Mouse (Mus musculus) thymus, postnatal 36 days (tissue): Measurements from ENCODE around the gene Orai1.

Experiments used
- DNase-seq, 2 experiments: peaks; one replicate each; pipeline ENCODE4 v3.0.0; 2022; ENCODE audit warnings: mixed read lengths in 2 of 2

Orai1 gene

GRCm38 (mm10) chr5:122997205-122998204, 17.4 kb upstream of the Orai1 start:
- no peak for DNase-seq

- no peak for DNase-seq
These were observed 14.0 kb upstream of the Orai1 start for GRCm38 (mm10) chr5:123000901-123001300.

GRCm38 (mm10) chr5:123005716-123006592, 8.9 kb upstream of the Orai1 start:
- DNase-seq, result no peak

DNA sequence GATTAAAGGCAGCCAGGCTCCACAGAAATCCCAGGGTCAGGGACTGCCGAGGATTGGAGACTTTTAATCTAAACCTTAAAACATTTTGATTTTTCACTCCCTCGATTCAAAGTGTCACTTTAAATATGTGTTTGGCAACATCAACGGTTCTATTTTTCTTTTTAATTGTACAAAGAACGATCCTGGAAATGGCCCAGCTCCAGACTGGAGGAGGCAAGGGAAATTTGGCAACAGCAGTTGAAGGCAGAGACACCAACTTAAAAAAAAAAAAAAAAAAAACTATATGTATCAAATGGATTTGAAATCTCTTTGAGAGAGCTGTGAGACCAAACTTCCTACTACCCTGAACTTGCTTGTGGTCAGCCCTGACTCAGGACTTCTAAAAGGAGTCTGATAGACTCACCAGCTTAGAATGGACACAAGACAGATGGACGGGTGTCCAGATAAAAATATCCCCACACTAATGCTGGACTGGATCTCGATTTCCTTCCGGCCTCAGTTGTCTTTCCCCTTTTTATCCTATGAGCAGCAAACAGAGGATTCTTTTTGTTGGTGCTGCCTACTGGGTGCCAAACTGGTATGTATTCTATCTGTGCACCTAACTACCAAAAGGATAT, 5.9 kb upstream of the Orai1 start:
- no peak for DNase-seq

DNA sequence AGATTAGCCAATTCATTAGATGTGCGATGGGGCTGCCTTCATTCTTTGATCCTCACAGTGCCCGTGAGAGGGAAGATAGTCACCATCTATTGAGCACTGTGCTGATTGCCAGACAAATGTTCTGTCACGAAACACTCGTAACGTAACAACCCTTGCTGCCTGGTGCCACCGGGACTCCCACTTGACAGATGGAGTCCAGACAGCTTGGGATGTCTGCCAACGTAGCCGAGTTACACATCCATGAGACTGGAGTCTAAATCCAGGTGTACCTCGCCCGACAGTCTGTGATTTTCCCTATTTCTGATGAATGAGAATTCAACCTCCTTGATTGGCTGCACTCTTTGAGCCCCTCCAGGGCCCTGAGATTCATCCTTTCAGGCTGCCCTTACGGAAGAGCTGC, 5.0 kb upstream of the Orai1 start:
- DNase-seq, result no peak

- DNase-seq, result peak in 1 of 2 experiments; percentile 27
These were observed 4.1 kb upstream of the Orai1 start for GRCm38 (mm10) chr5:123010806-123011205.

DNA sequence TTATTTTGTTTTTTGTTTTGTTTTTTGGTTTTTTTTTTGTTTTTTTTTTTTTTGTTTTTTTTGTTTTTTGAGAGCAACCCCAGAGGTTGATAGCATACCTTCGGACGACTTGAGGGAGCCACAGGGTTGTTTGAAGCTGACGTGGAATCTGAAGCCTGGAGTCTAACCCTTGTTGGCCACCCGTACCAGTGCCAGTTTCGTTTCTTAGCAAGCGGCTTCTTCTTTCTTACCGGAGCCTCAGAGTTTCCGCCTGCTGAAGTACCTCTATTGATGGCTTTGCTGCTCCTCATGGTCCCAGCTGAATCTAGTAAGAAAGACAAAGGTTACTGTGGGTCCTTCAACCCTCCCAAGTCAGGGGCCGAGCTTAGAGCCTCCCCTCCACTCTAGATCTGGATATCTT, 3.2 kb upstream of the Orai1 start:
- DNase-seq, result no peak

DNA sequence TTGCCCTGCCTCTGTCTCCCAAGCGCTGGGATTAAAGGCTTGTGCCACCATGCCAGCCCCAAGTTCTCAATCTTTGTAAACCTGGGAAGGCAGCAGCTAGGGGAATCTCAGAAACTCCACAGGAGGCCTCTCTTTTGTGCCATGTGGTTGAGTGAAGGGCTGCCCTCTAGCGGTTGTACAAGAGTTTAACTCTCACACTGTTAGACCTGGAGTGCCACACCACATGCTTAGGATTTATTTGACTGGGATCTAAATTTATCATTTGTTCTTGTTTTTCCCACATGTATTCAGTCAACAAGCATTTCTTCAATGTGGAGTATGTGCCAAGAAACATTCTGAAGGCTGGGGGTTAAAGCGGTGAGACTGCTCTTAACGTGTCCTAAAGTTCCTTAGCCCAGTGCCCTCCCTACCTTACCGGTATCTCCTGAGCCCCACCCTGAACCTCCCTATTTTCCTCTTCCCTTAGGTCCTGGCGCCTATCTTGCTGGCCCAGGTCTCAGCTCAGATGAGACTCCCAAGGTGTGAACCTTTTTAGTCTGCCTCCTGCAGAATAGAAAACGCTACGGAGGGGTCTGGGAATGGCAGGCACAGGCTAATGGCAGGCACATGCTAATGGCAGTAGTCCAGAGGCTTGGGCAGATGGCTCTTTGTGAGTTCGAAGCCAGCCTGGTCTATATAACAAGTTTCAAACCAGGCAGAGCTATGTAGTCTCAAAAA, 1.1 kb upstream of the Orai1 start:
- peak; percentile 58 to 63 for DNase-seq

- peak in 1 of 2 experiments; percentile 43 for DNase-seq
These were observed 1.0 kb downstream of the Orai1 start for GRCm38 (mm10) chr5:123015915-123016314.

DNA sequence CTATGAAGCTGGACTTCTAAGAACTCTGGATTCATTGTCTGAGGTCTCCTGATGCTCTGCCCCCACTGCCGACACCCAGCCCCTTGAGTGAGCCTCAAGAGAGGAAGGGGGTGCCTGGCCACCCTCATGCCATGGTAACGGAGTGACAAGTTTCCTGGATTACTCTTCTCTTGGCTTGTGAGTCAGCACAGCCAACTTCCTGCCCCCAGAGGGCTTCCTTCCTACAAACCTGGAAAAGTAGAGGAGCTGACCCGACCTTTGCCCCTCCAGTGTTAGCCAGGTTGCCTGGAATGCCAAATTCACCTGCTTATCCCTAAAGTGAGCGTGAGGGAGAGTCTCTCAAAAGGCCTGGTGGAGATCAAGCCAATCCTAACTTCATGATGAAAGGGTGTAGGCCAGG, 2.6 kb downstream of the Orai1 start:
- peak in 1 of 2 experiments; percentile 24 for DNase-seq

DNA sequence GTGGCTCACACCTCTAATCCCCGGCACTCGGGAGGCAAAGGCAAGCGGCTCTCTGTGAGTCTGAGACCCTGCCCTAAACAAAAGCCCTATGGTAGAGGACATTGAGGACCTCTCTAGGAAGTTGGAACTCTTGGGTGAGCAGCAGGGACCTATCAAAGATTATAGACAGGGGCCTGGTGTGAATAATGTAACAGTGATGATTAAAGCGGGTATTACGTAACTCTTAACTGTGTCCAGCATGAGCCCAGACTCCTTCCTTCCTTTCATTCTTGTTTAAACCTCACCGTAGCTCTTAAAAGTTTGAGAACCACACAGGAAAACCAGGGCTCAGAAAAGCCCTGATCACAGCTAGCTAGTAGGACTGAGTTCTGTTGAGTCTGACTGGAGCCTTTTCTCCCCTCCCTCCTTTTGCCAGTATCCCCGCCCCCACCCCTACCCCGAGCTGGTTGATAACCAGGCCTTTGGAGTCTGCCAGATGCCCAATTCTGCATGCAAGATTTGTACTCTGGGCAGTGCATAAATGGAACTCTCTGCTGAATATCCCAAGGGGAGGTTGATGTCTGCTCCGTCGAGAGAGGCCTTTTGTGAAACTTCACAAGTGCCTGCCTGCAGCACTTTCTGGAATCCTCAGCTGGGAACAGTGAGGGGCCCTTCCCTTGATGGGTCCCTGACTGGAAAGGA, 4.6 kb downstream of the Orai1 start:
- no peak for DNase-seq

DNA sequence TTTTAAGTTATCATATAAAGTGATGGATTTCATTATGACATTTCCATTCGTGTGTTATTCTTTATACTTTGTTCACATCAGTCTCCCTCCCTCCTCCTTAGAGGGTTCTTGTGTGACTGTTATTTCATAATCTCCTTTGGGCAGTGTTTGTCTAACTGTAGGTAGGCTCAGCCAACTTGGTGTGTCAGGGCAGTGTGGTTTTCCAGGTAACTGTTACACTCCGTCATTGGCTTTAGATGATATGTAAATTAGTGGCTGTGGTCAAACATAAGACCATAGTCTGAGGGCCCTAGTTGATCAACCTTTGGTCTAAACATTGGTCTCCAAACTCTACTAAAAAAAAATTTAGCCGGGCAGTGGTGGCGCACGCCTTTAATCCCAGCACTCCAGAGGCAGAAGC, 5.6 kb downstream of the Orai1 start:
- DNase-seq, result no peak

- DNase-seq, result no peak
These were observed 6.6 kb downstream of the Orai1 start for GRCm38 (mm10) chr5:123021438-123021837.

GRCm38 (mm10) chr5:123023049-123023448, 8.2 kb downstream of the Orai1 start:
- no peak for DNase-seq

DNA sequence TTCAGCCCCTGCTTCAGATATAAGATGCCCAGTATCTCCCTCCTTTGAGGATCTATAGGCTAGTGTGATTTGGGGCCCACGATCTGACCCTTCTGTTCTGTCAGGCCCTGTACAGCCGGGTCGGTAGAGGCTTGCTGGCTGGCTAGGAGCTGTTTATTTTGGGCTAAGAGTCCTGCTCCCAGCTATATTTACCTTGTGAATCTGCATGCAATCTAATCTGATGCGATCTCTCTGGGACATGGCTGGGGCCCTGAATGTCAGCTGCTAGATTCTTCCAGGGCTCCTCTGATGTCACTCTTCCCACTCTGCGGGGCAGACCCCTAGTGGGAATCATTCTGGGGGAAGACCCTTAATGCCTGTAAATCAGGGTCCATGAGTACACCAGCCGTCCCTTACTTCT, 9.4 kb downstream of the Orai1 start:
- no peak for DNase-seq

GRCm38 (mm10) chr5:123024965-123025573, 10.2 kb downstream of the Orai1 start:
- DNase-seq, result peak in 1 of 2 experiments; percentile 16

GRCm38 (mm10) chr5:123026414-123026813, 11.5 kb downstream of the Orai1 start:
- DNase-seq, result peak in 1 of 2 experiments; percentile 28

DNA sequence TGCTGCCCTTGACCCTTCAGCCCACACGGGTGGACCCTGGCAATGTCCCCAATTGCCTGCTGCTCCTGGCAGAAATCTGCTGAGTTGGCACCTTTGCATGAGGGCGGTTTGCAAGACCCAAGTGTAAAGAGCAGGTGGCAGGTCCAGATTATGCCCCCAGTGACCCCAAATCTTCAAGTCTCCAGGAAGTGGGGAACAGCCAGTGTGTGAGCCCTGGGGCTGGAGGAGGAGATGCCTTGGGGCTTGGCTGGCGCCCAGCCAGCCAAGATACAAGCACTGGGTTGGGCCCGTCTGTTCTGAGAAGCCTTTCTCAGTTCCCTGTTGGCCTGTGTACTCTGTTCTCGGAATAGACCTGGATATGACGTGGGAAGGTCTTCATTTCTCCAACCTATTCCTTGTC, 12.6 kb downstream of the Orai1 start:
- DNase-seq, result no peak

GRCm38 (mm10) chr5:123029729-123030128, 14.9 kb downstream of the Orai1 start:
- no peak for DNase-seq

DNA sequence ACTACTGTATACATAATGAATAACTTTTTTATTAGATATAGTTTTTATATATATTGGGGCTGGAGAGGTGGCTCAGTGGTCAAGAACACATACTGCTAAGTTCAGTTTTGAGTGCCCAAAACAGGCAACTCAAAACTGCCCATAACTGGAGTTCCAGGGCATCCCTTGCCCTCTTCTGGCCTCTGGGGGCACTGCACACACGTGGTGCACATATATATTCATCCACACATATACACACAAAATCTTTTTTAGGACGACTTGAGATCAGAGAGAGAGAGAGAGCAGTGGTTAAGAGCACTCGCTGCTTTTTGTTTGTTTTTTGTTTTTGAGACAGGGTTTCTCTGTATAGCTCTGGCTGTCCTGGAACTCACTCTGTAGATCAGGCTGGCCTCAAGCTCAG, 16.4 kb downstream of the Orai1 start:
- no peak for DNase-seq

GRCm38 (mm10) chr5:123033646-123034160, 18.8 kb downstream of the Orai1 start:
- no peak for DNase-seq
